Mouse (Mus musculus) spleen, postnatal 10 days (tissue): ENCODE measurements at regions not wholly inside any gene's neighbourhood (a gene's known extent, or its start where the extent isn't known, plus 50 kb on each side); places are given as distances from the start of the nearest gene placed in this dataset.

Source experiments
- DNase-seq, 2 experiments: peaks; one replicate each; pipeline ENCODE4 v3.0.0; 2021 to 2022; ENCODE audit warnings: low spot score in 2 of 2

- DNase-seq: no peak
These were observed 208.9 kb upstream of the Meis1 start for GRCm38 (mm10) chr11:19227716-19228115.

GRCm38 (mm10) chr11:19246390-19247114 lies 227.8 kb upstream of the Meis1 start:
- DNase-seq: no peak

GRCm38 (mm10) chr11:19253605-19254004 lies 234.8 kb upstream of the Meis1 start:
- DNase-seq: no peak

GRCm38 (mm10) chr11:19254183-19254582 lies 235.4 kb upstream of the Meis1 start:
- DNase-seq: no peak

GRCm38 (mm10) chr11:19257549-19257948 lies 238.8 kb upstream of the Meis1 start:
- no peak for DNase-seq

- DNase-seq: no peak
These were observed 244.0 kb upstream of the Meis1 start for GRCm38 (mm10) chr11:19262832-19263231.

GRCm38 (mm10) chr11:19264798-19265671 lies 246.2 kb upstream of the Meis1 start:
- DNase-seq: no peak

GRCm38 (mm10) chr11:19265672-19265972 lies 246.8 kb upstream of the Meis1 start:
- DNase-seq: no peak

- DNase-seq: no peak
These were observed 272.2 kb upstream of the Meis1 start for GRCm38 (mm10) chr11:19290971-19291370.

- no peak for DNase-seq
These were observed 280.6 kb upstream of the Meis1 start for GRCm38 (mm10) chr11:19299411-19299810.

- no peak for DNase-seq
These were observed 287.9 kb upstream of the Meis1 start for GRCm38 (mm10) chr11:19306687-19307086.

GRCm38 (mm10) chr11:19330685-19331239 lies 312.0 kb upstream of the Meis1 start:
- DNase-seq: no peak

- DNase-seq: no peak
These were observed 313.5 kb upstream of the Meis1 start for GRCm38 (mm10) chr11:19332274-19332673.

- DNase-seq: no peak
These were observed 313.9 kb upstream of the Meis1 start for GRCm38 (mm10) chr11:19332727-19333126.

- no peak for DNase-seq
These were observed 315.2 kb upstream of the Meis1 start for GRCm38 (mm10) chr11:19333908-19334487.

GRCm38 (mm10) chr11:19335384-19335783 lies 316.6 kb upstream of the Meis1 start:
- DNase-seq: no peak

GRCm38 (mm10) chr11:19339721-19340317 lies 321.0 kb upstream of the Meis1 start:
- DNase-seq: no peak

GRCm38 (mm10) chr11:19340889-19341288 lies 322.1 kb upstream of the Meis1 start:
- DNase-seq: no peak

GRCm38 (mm10) chr11:19341379-19341778 lies 322.6 kb upstream of the Meis1 start:
- DNase-seq: no peak

GRCm38 (mm10) chr11:19342803-19343202 lies 324.0 kb upstream of the Meis1 start:
- DNase-seq: no peak

- DNase-seq: no peak
These were observed 327.6 kb upstream of the Meis1 start for GRCm38 (mm10) chr11:19346276-19346826.
